Mouse (Mus musculus): ENCODE measurements around the gene Igfbp3.

DNA sequence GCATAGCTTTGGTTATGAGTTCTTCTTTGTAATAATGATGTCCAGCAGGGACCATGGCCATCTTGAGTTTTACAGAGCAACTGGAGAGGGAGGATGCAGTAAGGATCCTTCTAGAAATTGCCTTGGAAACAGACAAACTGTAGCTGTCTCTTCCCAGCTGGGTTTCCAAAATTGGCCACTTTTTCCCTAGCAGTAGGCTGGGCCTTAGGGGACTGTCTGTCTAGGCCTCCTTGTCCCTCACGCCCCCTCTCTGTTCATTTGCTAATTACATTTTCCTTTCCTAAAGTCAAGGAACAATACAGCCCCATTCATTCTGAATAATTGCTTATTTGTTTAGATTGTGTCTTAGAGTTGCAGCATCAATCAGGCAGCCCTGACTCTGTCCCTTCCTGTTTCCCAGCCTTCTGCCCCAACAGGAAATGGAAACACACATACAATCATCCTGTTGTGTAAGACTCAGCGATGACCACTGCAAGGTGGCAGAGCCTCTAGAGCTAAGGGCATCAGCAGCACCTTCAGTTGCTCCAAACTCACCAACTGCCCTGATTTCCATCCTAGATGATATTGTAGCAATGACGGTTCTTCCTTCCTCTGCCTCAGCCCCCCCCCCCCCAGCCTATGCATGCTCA lies 21.4 kb upstream of the Igfbp3 start:
- TF ChIP-seq CTCF (IDR thresholded peaks at IDR 0.05; ENCODE audit: control insufficient read depth, insufficient read depth, low read length) (no peak), POLR2A (IDR thresholded peaks at IDR 0.05; ENCODE audit: borderline replicate concordance, control insufficient read depth, low read depth, low read length) (no peak)
